Mouse (Mus musculus): ENCODE data around the gene Usp26.

Gene Usp26

GRCm38 (mm10) chrX:51801133-51801532 lies at the start of gene Usp26:
Usp26 (minus strand) TSS chrX:51801233.
- no peak for DNase-seq (ENCODE audit: low spot score)

- DNase-seq (ENCODE audit: low spot score) = no peak
These were observed 13.6 kb upstream of the Usp26 start for GRCm38 (mm10) chrX:51814466-51815247.

- no peak for DNase-seq (ENCODE audit: low spot score)
These were observed 33.6 kb downstream of the Usp26 start for GRCm38 (mm10) chrX:51767457-51767856.

- no peak for DNase-seq (ENCODE audit: low spot score)
These were observed 64.6 kb downstream of the Usp26 start for GRCm38 (mm10) chrX:51736450-51736849.

- no peak for DNase-seq (ENCODE audit: low spot score)
These were observed 86.8 kb downstream of the Usp26 start for GRCm38 (mm10) chrX:51714086-51714745.

GRCm38 (mm10) chrX:51712996-51713395 lies 88.0 kb downstream of the Usp26 start:
- peak; percentile 48 for DNase-seq (ENCODE audit: low spot score)
